Mouse (Mus musculus): ENCODE measurements around the gene Gm10300.

Gm10300 gene

DNA sequence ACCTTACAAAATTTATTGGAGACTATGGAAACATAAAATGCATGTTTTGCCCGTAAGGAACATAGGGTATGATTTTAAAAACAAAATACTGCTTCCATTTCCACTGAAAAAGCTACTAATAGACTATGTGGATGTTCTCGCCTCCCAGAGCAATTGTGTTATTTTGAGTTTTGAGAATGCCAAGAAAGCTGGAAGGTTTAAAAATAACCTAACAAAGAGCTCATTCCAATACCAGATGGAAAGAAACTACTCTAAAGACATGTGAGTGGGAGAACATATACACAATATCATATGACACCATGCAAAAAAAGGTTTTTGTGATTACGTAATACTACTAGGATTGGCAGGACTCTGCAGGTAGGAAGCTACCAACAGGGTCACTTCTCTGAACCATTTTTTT lies 30.8 kb upstream of the Gm10300 start:
- TF ChIP-seq GATA4 (IDR thresholded peaks at IDR 0.05; ENCODE audit: insufficient replicate concordance, low read length) = no peak

DNA sequence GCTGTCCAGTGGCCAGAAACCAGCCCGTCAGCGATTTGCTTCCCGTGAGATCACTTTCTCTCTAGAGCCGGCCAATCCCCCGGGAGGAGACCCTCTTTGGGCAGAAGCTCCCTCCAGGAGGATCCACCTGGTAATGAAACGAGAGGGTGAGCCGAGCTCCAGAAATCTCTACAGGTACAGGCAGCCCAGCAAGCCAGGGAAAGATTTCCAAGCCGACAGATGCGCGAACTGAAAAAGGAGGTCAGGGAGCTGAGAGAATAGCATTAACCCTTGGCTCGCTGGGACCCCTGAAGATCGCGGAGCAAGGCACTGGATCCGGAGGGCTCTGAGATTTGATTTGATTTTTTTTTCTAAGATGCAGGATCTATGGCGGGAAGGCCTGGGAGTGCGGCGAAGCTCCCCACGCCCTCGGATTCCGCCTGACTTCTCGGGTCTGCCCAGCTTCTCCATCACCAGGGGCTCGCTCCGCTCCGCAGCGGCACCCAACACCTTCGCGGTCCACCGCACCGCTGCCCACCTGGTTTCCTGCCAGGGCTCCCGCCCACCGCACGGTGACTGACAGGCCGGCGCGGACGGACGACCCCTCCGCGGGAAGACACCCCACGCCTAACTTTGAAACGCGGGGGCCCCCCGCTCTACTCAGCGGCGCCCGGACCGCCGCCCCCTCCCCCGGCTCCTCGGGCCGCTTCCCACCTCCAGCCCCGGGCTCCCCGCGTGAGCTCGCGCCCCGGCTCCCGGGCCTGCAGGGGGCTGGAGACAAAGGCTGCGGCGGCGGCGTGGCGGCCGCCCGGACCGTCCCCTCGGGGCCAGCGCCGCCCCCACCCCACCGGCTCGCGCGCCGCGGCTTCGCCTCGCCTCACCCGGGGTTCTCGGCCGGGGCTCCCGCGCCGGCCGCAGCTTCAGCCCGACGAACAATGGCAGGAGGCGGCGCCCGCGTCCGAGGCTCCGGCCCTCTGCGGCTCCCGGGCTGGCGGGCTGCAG lies 26.2 kb upstream of the Gm10300 start:
- no peak for TF ChIP-seq GATA4 (IDR thresholded peaks at IDR 0.05; ENCODE audit: insufficient replicate concordance, low read length)

DNA sequence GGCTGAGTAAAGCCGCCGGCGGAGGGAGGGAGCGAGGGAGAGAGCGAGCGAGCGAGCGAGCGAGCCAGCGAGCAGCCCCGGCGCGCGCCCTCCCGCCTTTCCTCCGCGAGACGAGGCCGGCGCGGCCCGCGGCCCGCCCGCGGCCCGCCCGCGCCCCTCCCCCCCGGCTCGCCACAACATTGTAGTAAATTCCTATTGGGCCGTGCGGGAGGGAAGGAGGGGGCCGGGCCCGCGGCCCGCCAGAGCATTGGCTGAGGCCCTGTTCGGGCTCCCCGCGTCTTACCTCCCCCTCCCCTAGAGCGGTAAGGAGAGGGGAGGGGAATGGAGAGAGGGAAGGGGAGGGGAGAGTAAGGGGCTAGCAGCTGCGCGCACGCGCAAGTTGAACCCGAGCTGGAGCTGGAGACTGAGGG lies 25.5 kb upstream of the Gm10300 start:
- no peak for TF ChIP-seq GATA4 (IDR thresholded peaks at IDR 0.05; ENCODE audit: insufficient replicate concordance, low read length)

DNA sequence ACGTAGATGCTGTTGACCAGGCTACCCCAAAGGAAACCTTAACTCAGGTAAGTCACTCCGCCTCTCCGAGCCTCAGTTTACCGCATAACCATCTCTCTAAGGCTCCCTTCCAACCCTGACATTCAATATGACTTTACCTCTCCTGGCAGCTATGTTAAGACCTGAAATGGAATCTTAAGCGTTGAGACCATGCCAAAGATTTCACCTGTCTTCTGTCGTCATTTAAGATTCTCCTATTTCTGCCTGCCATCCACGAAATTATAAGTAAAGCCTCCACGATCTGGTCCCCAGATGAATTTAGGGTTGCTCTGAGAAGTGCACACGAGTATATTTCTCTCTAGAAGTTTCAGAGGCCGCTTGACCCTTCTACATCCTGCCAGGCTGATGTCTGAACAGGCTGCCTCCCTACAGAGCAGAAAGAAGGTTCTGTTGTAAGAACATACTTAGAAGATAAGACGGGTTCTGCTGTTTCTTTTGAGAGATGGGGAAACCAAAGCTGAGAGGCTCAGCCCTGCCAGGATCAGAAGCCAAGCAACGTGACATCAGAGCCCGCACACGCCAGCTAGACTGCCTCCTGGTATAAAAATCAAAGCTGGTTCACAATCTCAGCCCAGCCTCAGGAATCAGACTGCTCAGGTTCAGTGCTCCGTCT lies 24.8 kb upstream of the Gm10300 start:
- TF ChIP-seq GATA4 (IDR thresholded peaks at IDR 0.05; ENCODE audit: insufficient replicate concordance, low read length) = no peak

DNA sequence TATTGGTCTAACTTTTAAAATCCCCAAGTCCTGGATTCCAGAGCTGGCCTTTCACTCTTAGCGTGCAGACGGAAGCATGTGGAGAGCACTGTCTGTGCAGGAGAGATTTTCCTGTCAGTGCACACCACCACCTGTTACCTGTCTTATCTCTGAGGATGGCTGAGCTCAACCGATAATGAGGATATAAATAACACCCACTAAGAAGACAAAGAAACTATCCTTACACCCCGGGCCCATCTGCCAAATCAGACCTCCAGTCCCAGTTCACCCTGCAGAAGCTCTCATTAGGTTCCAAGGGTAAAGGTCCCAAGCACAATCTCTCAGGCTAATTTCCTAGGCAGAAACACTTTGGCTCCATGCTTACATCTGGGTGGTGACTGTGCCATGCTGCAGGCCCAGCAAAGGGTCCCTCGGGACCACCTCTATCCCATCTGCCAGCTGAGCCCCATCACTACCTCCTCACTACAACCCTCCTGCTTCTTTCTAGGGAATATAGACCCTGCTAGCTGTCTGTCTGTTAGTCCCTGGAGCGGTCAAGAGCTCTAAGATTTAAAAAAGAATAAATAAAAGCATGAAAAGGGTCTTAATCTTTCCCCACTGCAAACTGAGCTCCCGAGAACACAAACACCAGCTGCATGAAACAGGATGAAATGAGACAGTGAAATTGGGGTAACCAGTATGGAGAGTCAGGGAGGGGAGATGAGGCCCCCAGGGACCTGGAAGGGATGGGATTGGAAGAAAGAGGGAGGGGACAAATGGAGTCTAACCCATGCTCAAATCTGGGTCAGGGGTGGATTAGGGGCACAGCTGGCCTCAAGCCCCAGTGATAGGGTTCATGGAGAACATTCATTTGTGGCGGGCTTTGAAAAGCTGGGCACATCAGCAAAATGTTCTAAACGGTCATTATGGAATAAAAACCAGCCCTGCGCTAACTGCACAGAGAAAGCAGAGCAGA lies 22.9 kb upstream of the Gm10300 start:
- no peak for TF ChIP-seq GATA4 (IDR thresholded peaks at IDR 0.05; ENCODE audit: insufficient replicate concordance, low read length)

DNA sequence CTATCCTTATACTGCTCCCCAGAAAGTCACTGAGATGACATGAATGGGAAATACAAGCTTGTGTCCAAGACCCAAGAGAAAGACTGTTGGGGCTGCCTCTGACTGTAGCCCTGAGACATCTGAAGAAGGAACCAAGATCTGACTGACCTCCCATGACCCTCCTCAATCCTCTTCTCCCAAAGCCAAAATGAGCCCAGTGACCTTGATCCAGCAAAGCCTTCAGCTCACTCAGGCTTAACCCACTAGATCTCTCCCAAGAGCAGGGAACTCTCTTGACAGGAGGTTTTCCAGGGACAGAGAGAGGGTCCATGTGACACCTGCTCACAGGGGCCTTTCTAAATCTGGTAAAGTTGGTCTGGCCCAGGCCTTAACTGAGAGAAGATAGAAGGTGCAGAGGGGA lies 17.2 kb upstream of the Gm10300 start:
- TF ChIP-seq GATA4 (IDR thresholded peaks at IDR 0.05; ENCODE audit: insufficient replicate concordance, low read length) = no peak

DNA sequence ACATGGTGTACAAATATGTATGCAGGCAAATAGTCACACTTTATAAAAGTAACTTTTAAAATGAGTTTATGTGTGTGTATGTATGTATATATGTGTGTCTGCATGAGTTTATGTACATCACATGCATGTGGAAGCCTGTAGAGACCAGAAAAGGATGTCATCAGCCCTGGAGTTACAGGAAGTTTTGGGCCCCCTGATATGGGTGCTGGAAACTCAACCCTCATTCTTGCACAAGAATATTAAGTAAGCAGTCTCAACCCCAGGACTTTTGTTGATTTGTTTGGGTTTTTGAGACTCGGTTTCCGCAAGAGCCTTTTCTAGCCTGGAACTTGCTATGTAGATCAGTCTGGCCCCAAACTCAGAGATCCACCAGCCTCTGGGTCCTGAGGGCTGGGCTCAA lies 15.0 kb upstream of the Gm10300 start:
- TF ChIP-seq GATA4 (IDR thresholded peaks at IDR 0.05; ENCODE audit: insufficient replicate concordance, low read length) = no peak

DNA sequence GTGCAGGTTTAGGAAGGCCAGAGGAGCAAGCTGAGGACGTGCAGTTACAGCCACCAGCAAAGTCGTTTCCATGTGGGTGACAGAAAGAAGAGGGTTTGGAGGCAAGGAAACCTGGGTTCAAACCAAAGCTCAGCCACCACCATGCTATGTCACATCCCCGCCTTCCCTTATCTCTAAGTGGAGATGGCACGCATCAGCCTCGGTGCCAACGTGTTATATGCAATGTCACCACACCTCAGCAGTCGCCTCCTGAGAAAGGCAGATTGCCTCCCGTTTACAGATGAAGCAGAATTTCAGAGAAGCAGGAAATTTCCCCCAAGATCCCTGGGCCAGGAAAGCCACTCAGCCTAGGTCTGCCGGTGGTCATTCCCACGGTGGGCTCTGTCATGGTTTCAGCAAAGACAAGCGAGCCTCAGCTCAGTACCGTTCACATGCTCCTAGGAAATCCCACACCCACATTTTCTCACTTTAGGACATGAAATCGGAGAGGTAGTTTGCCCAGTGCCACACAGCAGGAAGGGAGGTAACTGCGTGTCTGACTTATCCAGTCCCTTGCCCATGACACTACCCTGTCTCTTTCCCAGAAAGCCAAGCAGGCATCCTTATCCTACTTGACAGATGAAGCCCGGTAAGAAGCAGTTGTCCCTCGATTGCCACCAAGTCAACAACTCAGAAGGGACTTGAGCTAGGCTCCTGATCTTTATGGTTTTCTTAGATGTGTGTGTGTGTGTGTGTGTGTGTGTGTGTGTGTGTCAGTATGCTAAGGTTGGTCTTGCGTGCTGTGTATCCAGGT lies 14.3 kb upstream of the Gm10300 start:
- TF ChIP-seq GATA4 (IDR thresholded peaks at IDR 0.05; ENCODE audit: insufficient replicate concordance, low read length) = no peak

DNA sequence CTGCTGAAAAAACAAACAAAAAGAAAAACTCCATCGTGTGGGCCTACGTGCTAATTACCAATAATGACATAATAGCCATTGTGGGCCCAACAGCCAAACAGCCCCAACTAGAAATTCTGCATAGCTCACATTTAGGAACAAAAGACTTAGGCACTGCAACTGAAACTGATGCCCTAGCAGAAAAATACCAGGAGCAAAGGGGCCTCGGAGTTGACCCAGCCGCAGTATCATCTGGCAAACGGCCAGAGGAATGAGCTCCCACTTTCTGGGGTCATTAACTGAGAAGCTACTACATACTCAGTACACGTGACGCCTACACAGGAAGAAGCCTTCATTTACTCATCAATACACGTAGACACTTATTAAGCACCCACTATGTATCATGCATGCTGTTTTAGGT lies 12.2 kb upstream of the Gm10300 start:
- no peak for TF ChIP-seq GATA4 (IDR thresholded peaks at IDR 0.05; ENCODE audit: insufficient replicate concordance, low read length)

DNA sequence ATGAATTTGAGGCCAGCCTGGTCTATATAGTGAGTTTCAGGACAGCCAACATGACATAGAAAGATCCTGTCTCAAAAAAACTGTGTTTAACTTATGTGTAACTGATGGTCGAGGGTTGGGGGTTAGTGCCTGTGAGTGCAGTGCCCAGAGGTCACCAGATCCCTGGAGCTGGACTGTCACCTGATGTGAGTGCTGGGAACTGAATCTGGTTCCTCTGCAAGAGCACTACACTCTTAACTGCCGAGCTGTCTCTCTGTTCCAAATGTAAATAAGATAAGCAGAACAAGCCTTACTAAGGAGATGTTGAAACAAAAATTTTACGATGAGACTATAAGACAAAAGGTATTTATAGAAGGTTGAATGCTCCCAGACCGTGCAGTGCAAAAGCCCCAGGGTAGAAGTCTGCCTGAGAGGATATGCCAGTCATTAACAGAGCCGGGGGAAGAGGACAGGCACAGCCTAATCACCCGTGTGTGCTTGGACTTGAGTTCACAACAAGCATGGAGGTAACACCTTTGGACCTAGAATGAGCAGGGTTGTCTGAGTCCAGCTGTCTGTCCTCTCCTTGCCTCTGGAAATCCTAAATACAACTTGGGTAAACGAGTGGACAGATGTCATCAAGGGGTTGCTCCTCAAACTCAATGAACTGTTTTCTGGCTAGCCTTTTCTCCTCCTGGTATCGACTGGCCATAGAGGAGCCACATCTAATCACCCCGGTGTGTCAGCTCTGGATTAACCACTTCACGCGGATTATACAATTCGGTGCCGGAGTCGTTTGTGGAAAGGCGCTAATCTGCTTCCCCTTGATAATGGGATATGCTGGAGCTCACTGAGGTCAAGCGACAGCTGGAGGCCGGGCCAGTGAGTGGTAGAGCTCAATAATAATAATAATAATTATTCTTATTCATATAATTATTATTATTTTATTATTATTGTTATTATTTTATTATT lies 11.3 kb upstream of the Gm10300 start:
- no peak for TF ChIP-seq GATA4 (IDR thresholded peaks at IDR 0.05; ENCODE audit: insufficient replicate concordance, low read length)

DNA sequence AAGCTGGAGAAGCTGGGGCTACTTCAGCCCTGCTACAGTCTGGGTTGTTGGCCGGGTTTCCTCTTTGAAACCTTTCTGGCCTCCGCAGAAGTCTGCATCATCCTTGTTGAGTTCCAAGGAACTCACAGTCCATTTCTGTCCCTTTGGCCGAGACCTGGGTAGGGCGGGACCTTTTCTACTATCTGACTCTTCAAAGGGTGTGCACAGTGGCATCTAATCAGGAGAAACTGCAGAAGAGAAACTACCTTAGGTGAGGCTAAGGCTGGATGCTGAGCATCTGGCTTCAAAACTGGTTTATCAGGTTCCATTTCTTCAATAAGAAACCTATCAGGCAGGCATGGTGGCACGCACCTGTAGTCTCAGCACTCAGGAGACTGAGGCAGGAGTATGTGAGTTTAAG lies 9.9 kb upstream of the Gm10300 start:
- no peak for TF ChIP-seq GATA4 (IDR thresholded peaks at IDR 0.05; ENCODE audit: insufficient replicate concordance, low read length)

DNA sequence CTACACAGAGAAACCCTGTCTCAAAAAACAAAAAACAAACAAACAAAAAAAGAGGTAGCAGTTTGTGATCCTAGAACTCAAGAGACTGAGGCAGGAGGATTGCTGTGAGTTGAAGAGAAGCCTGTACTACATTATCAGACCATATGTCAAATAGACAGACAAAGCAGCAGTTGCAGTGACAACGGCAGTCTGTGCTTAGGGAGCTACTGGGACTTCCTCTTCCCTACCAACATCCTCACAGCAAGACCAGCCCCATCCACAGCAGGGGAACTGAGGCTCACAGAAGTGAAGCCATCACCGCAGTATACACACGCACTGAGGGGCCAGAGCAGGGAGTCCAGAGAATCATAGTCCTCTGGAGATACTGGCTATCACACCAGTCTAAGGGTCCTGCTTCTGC lies 8.9 kb upstream of the Gm10300 start:
- no peak for TF ChIP-seq GATA4 (IDR thresholded peaks at IDR 0.05; ENCODE audit: insufficient replicate concordance, low read length)

DNA sequence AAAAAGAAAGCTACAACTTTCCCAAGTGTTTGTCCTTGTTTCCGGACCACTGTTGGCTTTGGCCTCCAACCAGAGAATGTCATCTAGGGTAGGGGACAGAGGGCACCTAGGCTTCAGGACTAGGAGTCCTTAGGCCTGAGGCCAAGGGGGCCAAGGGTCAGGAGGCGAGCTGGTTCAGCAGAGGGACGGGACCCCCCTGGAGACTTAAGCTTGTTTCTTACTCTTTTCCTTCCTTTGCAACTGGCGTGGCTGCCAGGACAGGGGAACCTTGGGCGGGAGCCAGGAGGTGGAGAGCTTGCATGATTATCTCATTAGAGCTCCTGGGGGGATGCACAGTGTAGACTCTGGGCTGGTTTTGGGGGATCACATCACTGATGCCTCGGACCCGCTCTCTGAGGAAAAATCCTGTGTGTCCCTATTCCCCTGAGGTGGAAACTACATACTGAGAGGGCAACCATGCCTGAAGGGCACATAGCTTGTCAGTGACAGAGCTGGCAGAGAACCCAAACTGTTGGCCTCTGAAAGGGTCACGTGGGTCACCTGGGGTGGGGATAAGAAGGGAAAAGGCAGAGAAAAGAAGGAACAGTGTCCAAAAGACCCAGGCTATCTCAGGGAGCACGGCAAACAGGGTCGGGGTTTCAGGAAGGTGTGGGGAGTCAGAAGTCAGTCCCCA lies 8.3 kb upstream of the Gm10300 start:
- TF ChIP-seq GATA4 (IDR thresholded peaks at IDR 0.05; ENCODE audit: insufficient replicate concordance, low read length) = peak; percentile 41; the same call in 1 of the 2 replicates

Measured in liver, adult (tissue).